Mouse (Mus musculus) pancreas, adult 10 weeks (tissue): ENCODE data around the gene Hebp1. TPM values are rescaled to one million over a fixed set of nuclear protein-coding genes. Genes with fewer than 3 reads are reported as not detected.

Source experiments
- polyA plus RNA-seq: library from polyadenylated mRNA; stranded (reverse); fragments of 350-450 nt; fragmentation: Illumina TruSeq; extraction: RNeasy Lipid Tissue Mini Kit (QIAGEN cat#74804); gene quantifications from one replicate; pipeline ENCODE4 v1.2.3, GENCODE M21; 2015; ENCODE audit warnings: low read depth, low replicate concordance; ENCODE audit not compliant: insufficient read depth

Hebp1 gene
- 6.5 TPM for polyA plus RNA-seq

DNA sequence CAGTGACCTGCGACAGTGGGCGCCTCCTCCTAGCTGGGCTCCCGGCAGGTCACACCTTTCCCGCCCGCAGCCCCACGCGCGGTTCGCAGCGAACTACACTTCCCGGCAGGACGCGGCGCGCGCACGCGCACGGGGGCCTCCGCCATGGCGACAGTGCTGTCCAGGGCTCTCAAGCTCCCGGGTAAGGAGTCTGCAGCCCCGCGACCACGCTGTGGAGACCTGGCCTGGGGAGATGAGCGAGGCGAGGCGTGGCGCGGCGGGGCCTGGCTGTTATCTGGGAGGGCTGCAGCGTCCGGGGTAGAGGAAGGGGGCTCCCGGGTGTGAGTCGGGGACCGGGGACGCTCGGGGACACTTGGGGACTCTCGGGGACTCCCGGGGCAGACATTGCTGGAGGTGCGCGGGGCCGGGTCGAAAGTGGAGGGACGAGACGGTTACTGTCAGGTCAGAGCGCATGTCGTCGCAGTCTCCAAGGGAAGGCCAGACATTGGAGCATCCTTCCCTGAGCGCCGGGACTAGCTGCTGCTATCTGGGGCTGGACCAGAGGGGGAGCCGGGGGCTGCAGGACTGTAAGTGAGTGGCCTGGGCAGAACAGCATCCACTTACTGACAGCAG, at the start of gene Hebp1, which contains the start of gene Fam234b:
Gene Hebp1, minus strand, starts transcription at position 102 of the 612 bp plus-strand sequence.
Gene Fam234b, plus strand, starts transcription at position 57 of the 612 bp plus-strand sequence.

GRCm38 (mm10) chr6:135118183-135118582, 79.6 kb downstream of the Hebp1 start, which contains the start of gene Gprc5d:
Gene Gprc5d, minus strand, starts transcription at chr6:135118283.

Other genes with a start within 250 kb of the Hebp1 start
- 2.0 TPM for gene Apold1, start 216.3 kb downstream of the Hebp1 start, polyA plus RNA-seq
- 11.9 TPM for gene Ddx47, start 186.4 kb downstream of the Hebp1 start, polyA plus RNA-seq
- gene Gprc5a, start 132.4 kb downstream of the Hebp1 start, polyA plus RNA-seq, result 2.6 TPM
- not detected for gene Gprc5d, start 79.7 kb downstream of the Hebp1 start, polyA plus RNA-seq
- 9.6 TPM for gene Fam234b, start within 50 bp of the Hebp1 start, polyA plus RNA-seq
- gene Gsg1, start 56.3 kb upstream of the Hebp1 start, polyA plus RNA-seq, result not detected
- gene Pbp2, start 112.4 kb upstream of the Hebp1 start, polyA plus RNA-seq, result not detected
- gene Emp1, start 164.5 kb upstream of the Hebp1 start, polyA plus RNA-seq, result 29.5 TPM